Mouse (Mus musculus): Measurements from ENCODE around the gene Trhde.

The Trhde gene

GRCm38 (mm10) chr10:114802161-114802651, at the start of gene Trhde:
Gene Trhde, minus strand, starts transcription at chr10:114802307.
- DNase-seq (ENCODE audit: low spot score in 2 of 2): no peak

DNA sequence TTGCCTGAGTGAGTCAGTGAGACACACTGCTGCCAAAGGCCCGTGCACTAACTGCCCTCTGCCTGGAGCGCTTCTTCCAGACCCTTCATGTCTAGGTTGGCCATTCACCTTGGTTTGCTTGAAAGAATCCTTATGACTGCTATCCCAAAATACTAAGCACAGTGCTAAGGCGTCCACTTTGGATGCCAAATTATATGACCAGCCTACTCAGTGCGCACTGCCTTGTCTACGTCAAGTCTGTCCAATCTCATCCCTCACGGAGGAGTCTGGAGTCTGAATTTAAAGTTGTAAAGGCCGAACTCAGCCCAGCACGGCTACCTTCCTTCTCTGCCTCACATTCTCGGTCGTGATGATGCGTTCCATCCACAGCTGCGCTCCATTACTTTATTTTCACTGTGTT, 39.9 kb upstream of the Trhde start:
- DNase-seq (ENCODE audit: low spot score in 2 of 2): no peak

DNA sequence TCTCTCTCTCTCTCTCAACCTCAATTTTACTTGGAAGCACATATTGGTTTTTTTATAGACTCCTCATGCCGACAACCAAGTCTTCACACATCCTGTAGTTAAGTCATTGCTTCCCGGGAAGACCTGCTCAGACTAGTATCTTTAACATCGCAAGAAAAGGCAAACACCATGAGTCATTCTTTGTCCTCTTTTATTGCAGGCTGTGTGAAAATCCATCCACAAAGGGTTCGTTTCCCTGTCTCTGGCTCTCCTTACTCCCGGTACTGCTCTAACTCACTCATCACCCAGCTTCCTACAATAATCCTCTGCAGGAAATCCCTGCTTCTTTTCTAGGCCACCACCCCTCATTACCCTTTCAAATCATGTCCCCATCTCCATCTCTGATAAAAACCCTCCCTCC, 39.3 kb upstream of the Trhde start:
- no peak for DNase-seq (ENCODE audit: low spot score in 2 of 2)

DNA sequence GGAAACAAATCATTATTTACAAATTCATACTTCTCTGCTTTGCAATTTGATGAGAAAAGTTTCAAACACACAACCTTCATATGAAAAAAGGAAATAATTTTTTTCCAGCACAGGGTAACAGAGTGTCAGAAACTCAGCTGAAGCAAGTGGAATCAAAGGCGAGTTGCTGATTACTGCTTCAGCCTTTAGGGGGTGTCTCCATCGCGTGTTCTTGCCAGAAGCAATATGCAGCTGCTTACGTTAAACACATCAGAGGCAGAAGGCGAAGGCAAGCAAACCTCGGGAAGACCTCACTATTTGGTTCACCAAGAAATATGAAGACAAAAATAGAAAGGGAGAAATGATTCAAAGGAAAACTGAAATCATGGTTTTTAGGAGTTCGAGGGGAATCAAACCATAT, 29.2 kb upstream of the Trhde start:
- DNase-seq (ENCODE audit: low spot score in 2 of 2): no peak

GRCm38 (mm10) chr10:114808799-114809198, 6.7 kb upstream of the Trhde start:
- DNase-seq (ENCODE audit: low spot score in 2 of 2): no peak

DNA sequence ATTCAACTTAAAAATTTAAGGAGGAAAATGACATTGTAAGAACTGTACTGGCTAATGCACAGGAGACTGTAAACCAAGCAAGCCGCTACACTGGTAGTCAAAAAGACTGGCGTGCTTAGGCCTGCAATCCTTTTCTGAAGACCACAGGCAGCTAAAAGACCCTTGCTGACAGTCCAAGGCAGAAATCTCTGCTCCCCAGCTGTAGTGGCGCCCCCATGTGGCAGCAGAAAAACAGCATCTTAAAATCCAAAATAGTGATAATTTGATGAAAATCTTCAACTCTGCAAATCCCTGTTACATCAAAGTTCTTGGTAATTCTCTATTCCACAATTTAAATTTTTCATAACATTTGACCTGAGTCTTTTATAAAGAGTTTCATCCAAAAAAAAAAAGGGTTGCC, 3.8 kb upstream of the Trhde start:
- DNase-seq (ENCODE audit: low spot score in 2 of 2): no peak

DNA sequence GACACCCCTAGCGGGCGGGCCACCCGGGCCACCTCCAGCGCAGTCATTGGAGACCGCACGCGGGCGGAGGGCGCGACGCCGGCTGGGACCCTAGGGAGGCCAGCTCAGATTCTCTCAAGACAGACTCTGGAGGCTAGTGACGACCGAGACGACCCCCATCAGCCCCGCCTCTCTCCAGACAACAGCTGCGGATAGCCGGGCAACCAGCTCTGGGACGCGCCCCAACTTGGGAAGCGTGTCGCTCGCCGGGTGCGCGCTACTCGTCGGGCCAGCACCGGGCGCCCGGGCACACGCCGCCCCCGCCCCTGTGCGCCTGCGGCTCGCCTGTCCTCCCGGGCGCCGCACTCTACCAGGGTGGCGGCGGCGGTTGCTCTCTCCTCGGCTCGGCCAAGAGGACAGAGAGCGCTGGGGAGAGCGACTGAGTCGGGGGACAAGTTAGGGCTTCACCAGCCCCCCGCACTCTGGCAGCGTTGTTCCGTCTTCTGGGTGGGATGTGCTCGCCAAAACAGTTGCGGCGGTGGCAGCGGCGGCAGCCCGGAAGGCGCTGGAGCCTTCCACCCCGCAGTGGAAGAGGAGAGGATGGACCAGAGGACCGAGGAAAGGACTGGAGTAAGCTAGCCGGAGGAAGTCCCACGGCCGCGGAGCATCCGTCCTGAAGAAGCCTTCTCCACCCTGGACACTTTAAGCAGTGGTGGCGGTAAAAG, 498 bp downstream of the Trhde start:
- DNase-seq (ENCODE audit: low spot score in 2 of 2): no peak

DNA sequence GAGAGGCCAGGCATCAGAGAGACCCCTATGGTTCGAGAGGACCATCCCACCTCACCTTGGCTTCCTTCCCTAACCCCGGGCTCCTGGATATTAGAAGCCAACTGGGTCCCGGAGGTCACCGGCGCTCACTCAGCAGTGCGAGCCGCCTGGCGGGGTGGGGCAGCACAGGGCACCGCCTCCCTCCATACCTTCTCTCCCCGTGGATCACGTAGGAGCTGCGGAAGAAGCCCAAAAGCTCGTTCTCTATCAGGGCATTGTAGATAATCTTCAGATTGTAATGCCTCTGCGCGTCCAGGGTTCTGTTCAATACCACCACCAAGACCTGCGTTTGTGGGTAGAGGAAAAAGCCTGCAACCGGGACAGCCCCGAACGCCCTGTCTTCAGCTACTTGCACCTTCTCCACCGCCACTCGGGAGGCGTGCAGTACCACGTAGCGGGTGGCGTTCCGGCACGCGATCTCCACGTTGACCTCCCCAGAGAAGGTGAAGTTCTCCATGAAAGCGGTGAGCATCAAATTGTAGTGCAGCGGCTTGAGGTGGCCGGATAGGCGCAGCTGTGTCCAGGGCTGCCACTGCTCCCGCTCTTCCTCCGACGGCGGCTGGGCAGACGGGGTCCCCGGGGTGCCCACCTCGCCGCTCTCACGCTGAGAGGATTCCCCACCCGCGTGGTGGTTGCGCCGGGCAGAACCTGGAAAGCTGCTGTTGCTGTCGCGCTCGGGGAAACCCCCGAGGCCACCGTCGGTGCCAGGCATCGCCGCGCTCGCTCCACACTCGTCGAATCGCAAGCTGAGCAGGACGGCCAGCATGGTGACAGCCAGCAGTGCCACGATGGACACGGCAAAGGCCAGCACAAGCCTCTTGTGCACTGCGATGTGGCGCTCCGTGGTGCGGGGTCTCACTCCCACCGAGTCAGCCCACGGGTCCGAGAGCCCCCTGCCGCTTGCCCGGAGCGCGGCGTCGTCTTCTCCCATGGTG, 1.5 kb downstream of the Trhde start:
- DNase-seq (ENCODE audit: low spot score in 2 of 2): no peak

DNA sequence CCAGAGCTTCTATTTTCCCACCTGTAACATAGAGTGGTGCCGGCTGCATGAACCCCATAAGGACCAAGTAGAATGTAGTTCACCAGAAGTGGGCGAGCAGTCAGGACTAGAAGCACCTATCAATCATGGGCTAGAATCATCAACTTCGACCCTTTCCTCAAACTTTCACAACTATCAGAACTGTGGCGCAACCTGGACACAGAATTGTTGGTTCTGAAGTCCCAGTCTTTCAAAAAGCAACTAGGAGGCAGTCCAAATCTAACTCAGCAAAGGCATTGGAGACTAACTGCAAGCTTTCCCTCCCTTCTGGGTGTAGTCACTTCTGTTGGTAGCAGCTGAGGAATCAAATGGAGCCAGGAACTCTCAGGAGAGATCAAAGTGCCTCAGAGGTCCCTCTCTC, 2.6 kb downstream of the Trhde start:
- no peak for DNase-seq (ENCODE audit: low spot score in 2 of 2)

- no peak for DNase-seq (ENCODE audit: low spot score in 2 of 2)
Measured at GRCm38 (mm10) chr10:114798788-114799187, 3.3 kb downstream of the Trhde start.

GRCm38 (mm10) chr10:114798218-114798617, 3.9 kb downstream of the Trhde start:
- DNase-seq (ENCODE audit: low spot score in 2 of 2): no peak

DNA sequence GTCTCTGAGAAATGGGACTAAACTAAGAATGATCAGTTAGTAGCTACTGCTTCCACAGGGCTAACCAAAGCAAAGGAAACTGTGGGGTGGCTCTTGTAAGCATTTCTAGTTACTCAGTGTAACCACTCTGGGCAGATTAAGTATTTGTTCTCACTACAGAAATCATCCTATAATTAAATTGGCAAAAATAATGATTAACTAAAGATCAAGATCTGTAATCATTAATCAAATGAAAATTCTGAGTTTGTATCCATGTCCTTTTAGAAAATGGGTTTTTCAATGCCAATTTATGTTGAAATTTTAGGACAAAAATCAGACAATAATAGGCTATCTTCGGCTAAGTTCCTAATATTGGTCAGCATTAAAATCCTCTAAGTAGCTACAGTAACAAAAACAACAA, 4.4 kb downstream of the Trhde start:
- DNase-seq (ENCODE audit: low spot score in 2 of 2): no peak

DNA sequence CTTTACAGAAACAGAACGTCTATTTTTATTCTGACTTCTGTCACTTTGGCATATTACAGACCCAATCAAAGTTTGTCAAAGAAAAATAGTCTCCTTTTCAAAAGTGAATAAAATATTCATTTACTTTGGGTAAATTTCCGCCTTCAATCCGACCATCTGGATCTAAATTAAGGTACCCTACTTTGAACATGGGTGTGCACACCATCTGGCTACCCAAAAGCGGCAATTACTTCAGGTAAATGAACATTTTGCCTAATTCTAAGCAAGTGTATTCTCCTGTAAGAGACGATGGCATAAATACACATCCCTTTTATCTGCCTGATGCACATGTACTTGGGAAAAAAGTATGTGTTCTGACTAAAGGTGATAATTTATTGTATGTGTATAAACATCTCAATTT, 5.2 kb downstream of the Trhde start:
- no peak for DNase-seq (ENCODE audit: low spot score in 2 of 2)

- no peak for DNase-seq (ENCODE audit: low spot score in 2 of 2)
Measured at GRCm38 (mm10) chr10:114794214-114794613, 7.9 kb downstream of the Trhde start.

DNA sequence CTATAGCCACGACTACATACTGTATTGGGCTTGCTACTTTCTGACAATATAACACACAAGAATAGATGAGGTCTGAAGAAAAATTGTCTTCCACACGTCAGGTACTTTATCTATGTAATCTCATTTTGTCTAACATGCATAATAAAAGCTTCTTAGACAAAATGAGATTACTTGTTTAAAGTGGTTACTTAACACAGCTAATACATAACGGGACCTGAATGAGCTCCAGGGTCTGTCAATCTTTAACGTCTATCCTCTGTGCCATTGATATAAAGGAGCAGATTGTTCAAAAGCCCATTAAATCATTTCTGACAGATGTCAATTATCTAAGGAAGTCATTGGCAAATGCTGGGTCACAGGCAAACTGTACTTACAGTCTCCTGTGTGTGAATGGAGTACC, 36.2 kb downstream of the Trhde start:
- no peak for DNase-seq (ENCODE audit: low spot score in 2 of 2)

- DNase-seq (ENCODE audit: low spot score in 2 of 2): no peak
Measured at GRCm38 (mm10) chr10:114762125-114762524, 40.0 kb downstream of the Trhde start.

DNA sequence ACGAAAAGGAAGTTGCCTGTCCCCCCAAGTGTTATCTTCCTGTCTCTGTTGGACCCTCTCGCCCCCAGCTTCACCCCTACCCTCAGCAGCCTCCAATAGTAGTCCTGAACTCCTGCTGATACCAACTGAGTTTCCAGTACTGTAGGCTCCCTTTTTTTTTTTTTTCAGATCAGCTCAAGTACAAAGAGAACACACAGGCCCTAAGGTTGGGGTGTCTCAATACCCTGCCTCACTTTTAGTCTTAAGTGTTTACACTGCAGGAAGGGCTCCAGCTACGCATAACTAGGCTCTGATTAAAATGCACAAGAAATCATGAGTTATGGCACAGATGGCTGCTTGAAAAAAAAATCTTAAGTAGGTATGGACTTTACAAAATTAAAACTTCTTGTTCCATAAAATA, 42.9 kb downstream of the Trhde start:
- no peak for DNase-seq (ENCODE audit: low spot score in 2 of 2)

- no peak for DNase-seq (ENCODE audit: low spot score in 2 of 2)
Measured at GRCm38 (mm10) chr10:114758614-114759013, 43.5 kb downstream of the Trhde start.

GRCm38 (mm10) chr10:114742755-114743705, 59.1 kb downstream of the Trhde start:
- no peak for DNase-seq (ENCODE audit: low spot score in 2 of 2)

DNA sequence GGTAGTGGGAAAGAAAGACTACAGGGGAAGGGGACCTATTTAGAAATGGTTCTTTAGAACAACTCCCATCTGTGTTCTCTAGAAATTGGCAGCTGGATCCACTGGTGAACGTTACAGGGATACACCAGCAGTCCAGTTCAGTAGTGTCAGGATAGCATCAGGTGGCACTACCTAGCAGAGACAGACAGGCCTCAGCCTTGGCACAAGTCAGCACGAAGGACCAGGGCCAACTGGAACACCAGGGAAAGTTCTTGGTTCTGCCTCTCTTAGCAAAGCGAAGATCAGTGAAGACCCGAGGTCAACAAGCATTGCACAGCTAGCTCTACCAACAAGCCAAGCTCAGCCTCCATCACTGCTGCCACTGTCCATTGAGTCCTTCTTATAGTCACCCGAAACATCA, 62.2 kb downstream of the Trhde start:
- no peak for DNase-seq (ENCODE audit: low spot score in 2 of 2)

GRCm38 (mm10) chr10:114737581-114737980, 64.5 kb downstream of the Trhde start:
- DNase-seq (ENCODE audit: low spot score in 2 of 2): no peak

- no peak for DNase-seq (ENCODE audit: low spot score in 2 of 2)
Measured at GRCm38 (mm10) chr10:114736377-114736776, 65.7 kb downstream of the Trhde start.
